Mouse (Mus musculus): ENCODE data around the gene Arhgap9.

The Arhgap9 gene

GRCm38 (mm10) chr10:127321621-127322020, at the start of gene Arhgap9:
Gene Arhgap9 (plus strand): TSS chr10:127321964.
- DNase-seq, result peak; percentile 34 to 43

- DNase-seq, result no peak
Measured at GRCm38 (mm10) chr10:127272371-127272770, 49.4 kb upstream of the Arhgap9 start.

- no peak for DNase-seq
Measured at GRCm38 (mm10) chr10:127274261-127275022, 47.3 kb upstream of the Arhgap9 start.

- no peak for DNase-seq
Measured at GRCm38 (mm10) chr10:127279730-127280129, 42.0 kb upstream of the Arhgap9 start.

- DNase-seq, result no peak
Measured at GRCm38 (mm10) chr10:127281316-127281715, 40.4 kb upstream of the Arhgap9 start.

- DNase-seq, result no peak
Measured at GRCm38 (mm10) chr10:127282620-127283215, 39.0 kb upstream of the Arhgap9 start.

GRCm38 (mm10) chr10:127284105-127284622, 37.6 kb upstream of the Arhgap9 start:
- no peak for DNase-seq

- no peak for DNase-seq
Measured at GRCm38 (mm10) chr10:127284724-127285500, 36.9 kb upstream of the Arhgap9 start.

- no peak for DNase-seq
Measured at GRCm38 (mm10) chr10:127285644-127286043, 36.1 kb upstream of the Arhgap9 start.

- no peak for DNase-seq
Measured at GRCm38 (mm10) chr10:127286194-127286593, 35.6 kb upstream of the Arhgap9 start.

- DNase-seq, result no peak
Measured at GRCm38 (mm10) chr10:127286730-127287129, 35.0 kb upstream of the Arhgap9 start.

- no peak for DNase-seq
Measured at GRCm38 (mm10) chr10:127287271-127287935, 34.4 kb upstream of the Arhgap9 start.

GRCm38 (mm10) chr10:127287936-127288293, 33.8 kb upstream of the Arhgap9 start:
- no peak for DNase-seq

- no peak for DNase-seq
Measured at GRCm38 (mm10) chr10:127288328-127288799, 33.4 kb upstream of the Arhgap9 start.

GRCm38 (mm10) chr10:127288800-127289572, 32.8 kb upstream of the Arhgap9 start, which contains the start of gene Mbd6:
Gene Mbd6 (minus strand): TSS chr10:127289018.
- peak; percentile 95 for DNase-seq

GRCm38 (mm10) chr10:127289573-127290191, 32.1 kb upstream of the Arhgap9 start:
- peak; percentile 79 to 80 for DNase-seq

GRCm38 (mm10) chr10:127290307-127290929, 31.3 kb upstream of the Arhgap9 start:
- DNase-seq, result peak; percentile 99 to 100

- DNase-seq, result peak; percentile 73 to 74
Measured at GRCm38 (mm10) chr10:127290930-127291880, 30.6 kb upstream of the Arhgap9 start.

- DNase-seq, result no peak
Measured at GRCm38 (mm10) chr10:127291881-127292638, 29.7 kb upstream of the Arhgap9 start.
